Mouse (Mus musculus) liver, postnatal 0 days (tissue): ENCODE measurements around the gene Hoxa11.

Experiments
- CTCF ChIP-seq: sonication (generic); IDR thresholded peaks from 2 replicates; pipeline ENCODE4 v1.5.1; 2016; ENCODE audit warnings: antibody characterized with exemption, low read depth
- EP300 ChIP-seq: IDR thresholded peaks from 2 replicates; pipeline ENCODE4 v1.6.1; 2016; ENCODE audit warnings: antibody characterized with exemption, low read depth, mild to moderate bottlenecking

GRCm38 (mm10) chr6:52211961-52212360 is 33.6 kb downstream of the Hoxa11 start:
- no peak for TF ChIP-seq CTCF
- TF ChIP-seq EP300: no peak
